Mouse (Mus musculus) G1E-ER4 (cell line): Measurements from ENCODE around the gene Shroom2. TPM values are rescaled to one million over a fixed set of nuclear protein-coding genes. Genes with fewer than 3 reads are reported as not detected.

Experiments used
- GATA1 ChIP-seq: IDR thresholded peaks from one replicate; pipeline ENCODE4 v1.8.0; 2012; ENCODE audit warnings: low read length, inconsistent platforms
- polyA plus RNA-seq: library from polyadenylated mRNA; stranded (reverse); fragments of >175 nt; gene quantifications from 2 replicates; pipeline ENCODE4 v1.2.3, GENCODE M21; 2012

Shroom2 gene
- polyA plus RNA-seq, 1 experiment = not detected

DNA sequence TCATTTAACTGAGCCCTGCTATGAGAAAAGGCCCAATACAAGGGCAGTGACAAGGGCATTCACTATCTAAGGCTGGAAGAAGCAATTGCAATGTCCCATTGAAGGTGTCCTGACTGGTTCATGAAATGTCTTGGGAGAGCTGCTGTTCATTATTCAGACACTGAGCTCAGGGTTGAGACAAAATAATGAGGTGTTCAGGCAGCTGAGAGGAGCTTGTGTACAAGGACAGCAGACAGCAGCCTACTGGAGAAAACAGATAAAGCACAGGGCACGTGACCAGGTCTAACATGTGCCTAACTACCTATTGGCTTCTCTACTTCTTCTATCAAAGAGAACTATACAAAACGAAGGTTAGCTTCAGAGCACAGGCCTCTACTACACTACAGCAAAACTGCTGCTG is 31.1 kb downstream of the Shroom2 start:
- no peak for TF ChIP-seq GATA1

GRCm38 (mm10) chrX:152735283-152735682 is 34.0 kb downstream of the Shroom2 start:
- TF ChIP-seq GATA1 = no peak

- TF ChIP-seq GATA1 = no peak
Measured at GRCm38 (mm10) chrX:152716693-152717092, 52.6 kb downstream of the Shroom2 start.

DNA sequence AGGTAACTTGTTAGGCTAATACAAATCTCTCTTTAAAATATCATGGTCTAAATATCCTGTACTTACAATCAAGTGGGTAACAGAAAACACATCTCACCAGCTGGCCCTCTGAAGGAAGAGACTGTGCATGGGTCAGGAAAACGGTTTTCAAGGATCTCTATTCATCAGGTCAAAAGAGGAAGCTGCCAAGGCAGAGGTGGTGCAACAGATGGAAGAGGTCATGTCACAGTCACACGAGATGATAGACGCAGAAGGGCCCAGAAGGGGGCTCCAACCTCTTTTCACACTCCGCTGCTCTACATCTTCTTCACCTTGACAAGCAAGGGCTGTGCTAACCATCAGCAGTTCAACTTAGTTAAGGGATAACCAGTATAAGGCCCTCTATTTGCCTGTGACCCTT is 60.9 kb downstream of the Shroom2 start:
- TF ChIP-seq GATA1 = no peak

- TF ChIP-seq GATA1 = no peak
Measured at GRCm38 (mm10) chrX:152705397-152705796, 63.9 kb downstream of the Shroom2 start.

GRCm38 (mm10) chrX:152703624-152704023 is 65.6 kb downstream of the Shroom2 start:
- no peak for TF ChIP-seq GATA1

GRCm38 (mm10) chrX:152701679-152702078 is 67.6 kb downstream of the Shroom2 start:
- no peak for TF ChIP-seq GATA1

DNA sequence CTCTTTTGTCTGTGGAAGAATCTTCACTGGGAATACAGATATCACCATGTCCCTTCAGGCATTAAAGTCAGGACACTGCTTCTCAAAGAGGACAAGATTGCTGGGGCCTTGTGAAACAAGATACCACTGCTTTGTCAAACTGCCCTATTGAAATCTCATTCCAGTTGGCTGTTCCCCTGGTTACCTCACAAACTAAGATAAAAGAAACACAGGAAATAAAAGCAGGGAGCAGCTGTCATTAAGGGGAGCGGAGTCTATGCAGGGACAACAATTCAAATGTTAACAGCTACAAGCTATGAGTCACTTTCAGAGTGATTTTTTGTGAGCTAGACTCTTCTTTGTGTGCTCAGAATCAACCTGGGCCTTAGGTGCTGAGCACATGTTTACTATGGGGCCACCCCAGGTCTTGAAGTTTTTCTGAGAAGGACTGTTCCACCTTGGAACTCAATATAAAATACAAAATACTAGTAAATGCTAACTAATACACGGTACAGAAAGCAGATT is 78.4 kb downstream of the Shroom2 start:
- TF ChIP-seq GATA1 = no peak

DNA sequence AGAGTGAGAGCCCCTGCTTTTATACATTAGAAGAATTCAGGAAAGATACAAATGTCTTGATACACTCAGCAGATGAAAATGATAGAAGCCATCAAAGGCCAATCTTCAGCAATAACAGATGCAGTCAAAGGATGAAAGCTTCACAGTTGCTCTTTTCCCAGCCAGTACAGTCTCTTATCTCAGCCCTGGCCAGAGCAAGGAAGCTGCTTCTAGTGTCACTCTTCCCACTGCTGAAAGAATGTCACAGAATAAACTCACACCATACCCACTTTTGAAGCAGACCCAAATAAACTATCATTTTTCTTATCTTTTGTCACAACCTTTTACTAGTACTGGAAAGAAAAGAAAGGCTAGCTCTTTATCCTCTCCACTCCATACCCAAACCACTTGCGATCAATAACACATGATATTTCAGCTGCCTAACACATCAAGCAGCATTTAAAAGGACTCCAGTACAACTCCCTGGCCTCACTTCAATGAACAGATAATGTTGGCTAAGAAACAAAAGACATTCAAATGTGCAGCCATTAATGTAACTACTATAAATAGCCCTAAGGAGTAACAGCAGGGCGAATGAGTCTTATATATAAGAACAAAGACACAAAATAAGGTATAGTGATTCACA is 90.0 kb downstream of the Shroom2 start:
- no peak for TF ChIP-seq GATA1

GRCm38 (mm10) chrX:152676357-152676756 is 92.9 kb downstream of the Shroom2 start:
- no peak for TF ChIP-seq GATA1

- no peak for TF ChIP-seq GATA1
Measured at GRCm38 (mm10) chrX:152673431-152673830, 95.8 kb downstream of the Shroom2 start.

DNA sequence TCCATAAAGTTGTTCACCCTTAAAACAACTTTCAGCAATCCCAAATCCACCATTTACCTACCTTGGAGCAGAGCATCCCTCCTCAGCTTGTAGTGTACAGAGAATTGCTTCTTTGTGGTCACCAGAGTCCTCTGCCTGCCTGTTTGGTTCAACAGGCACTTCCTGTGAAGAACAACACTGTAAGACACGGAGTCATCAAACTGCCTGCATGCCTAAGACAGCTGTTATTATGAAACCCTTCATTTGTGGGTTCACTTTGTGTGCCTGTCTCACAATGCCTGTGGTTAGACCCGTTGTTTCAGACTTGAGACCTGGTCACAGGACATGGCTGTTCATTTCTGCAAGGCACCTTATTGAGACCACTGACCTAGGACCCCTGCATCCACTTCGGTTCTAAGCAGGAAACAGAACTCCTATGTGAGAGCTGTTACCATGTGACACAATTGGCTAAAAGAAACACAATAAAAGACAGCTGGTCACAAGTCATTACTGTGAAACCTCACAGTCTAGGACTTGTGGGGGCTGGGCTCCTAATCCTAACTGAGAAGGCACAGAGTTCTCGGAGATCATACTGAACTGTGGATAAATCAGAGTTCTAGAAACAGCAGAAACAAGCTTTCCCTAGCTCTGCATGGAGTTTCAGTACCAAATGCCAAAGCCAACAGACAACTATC is 111.8 kb downstream of the Shroom2 start:
- TF ChIP-seq GATA1 = no peak

- TF ChIP-seq GATA1 = no peak
Measured at GRCm38 (mm10) chrX:152656609-152656939, 112.7 kb downstream of the Shroom2 start.

DNA sequence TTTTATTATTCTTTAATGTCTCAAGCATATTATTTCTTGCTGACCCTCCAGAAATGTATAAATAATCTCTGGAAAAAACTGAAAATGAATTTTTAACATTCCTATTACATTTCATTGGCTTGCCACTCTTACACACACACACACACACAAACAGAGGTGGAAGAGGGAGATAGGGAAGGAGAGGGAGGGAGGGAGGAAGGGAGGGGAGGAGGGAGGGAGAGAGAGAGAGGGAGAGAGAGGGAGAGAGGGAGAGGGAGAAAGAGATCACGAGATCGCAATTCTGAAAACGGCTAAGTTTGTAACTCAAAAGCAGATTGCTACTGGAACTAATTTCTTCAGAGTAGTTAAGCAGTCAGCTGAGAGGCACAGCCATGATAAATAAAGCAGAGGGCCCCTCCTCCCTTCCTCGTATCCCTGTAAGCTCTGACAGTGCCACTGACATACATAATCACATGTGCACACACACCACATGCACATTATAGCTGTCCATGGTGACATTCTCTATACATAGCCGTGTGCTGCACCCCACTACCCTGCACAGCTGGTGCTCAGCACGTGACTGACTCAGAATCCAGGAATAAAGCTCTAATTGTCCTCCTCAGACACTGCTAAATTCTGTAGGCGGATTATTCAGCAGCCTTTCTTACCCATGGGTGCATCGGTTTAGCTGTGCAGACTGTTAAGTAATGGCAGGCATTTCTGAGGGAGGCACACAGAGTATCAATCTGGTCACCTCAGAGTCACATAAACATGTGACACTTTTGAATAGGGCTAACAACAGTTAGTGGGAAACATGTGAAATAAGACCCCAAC is 113.3 kb downstream of the Shroom2 start:
- TF ChIP-seq GATA1 = no peak

- no peak for TF ChIP-seq GATA1
Measured at GRCm38 (mm10) chrX:152652676-152653075, 116.6 kb downstream of the Shroom2 start.

DNA sequence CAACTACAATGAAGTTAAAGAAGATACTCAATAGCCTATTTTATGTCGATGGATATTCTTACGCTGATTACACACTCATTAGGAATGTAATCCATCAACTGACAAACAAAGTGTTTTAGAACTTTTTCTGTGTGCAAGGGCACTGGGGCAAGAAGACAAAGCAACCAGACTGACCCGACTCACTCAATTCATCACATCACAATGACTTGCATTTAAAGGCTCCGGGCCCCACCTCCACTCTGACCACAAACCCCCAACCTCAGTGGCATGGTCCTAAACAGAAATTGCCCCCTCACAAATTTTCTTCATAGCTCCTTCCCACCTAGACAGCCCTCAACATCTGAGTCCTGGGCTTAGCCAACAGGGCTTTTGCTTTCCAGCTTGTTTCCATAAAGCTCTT is 124.4 kb downstream of the Shroom2 start:
- no peak for TF ChIP-seq GATA1
